10 mouse cellular contexts compared by ENCODE assay signal in genomic region chr7:142278183-142278582, GRCm38 (mm10). TPM values are rescaled to one million over a fixed set of nuclear protein-coding genes. Genes with fewer than 3 reads are reported as not detected.
DNase-seq lines count a peak whose midpoint lies in the region; ATAC-seq and TF ChIP-seq lines count a peak whose summit lies in the region.
"Not testable (repeated sequence)": the region's sequence is repeated elsewhere in the genome, so short reads cannot be mapped to it uniquely, and the experiment has no call there.
"Had no signal": no experiment of that assay in that cellular context is flagged by ENCODE, and none has a peak within 500 bp of the region (broad histone marks: within the 10 kb centered on the region; RNA-seq: fewer than 3 reads in every experiment).

No protein-coding gene starts in this region.

- not testable (repeated sequence) for H3K27ac ChIP-seq in kidney, adult 2 months (ENCODE audit: insufficient read depth, low read depth, low read length); limb, embryonic 11.5 days (replicated peaks; ENCODE audit: low read depth, low read length); spleen, adult 2 months (ENCODE audit: insufficient read depth, low read length)

- peak; percentile 58 for TF ChIP-seq CTCF in kidney, adult 2 months (conservative IDR thresholded peaks at IDR 0.05; ENCODE audit: insufficient read depth, insufficient read length, low read depth, low read length)
- peak; percentile 52; the same call in 1 of the 2 replicates for TF ChIP-seq CTCF in spleen, adult 2 months (IDR thresholded peaks at IDR 0.05; ENCODE audit: extremely low read depth, insufficient read depth, insufficient read length, insufficient replicate concordance)

- not testable (repeated sequence) for H3K27me3 ChIP-seq in kidney, adult 2 months (replicated peaks; ENCODE audit: control insufficient read depth, insufficient read depth, low read length); limb, embryonic 11.5 days (ENCODE audit: control insufficient read depth, insufficient read depth, low read length); spleen, adult 2 months (ENCODE audit: control insufficient read depth, insufficient read depth, low read length)

- 0% methylated on average over 3 of the region's 3 CpGs for WGBS in kidney, adult 2 months
- 0% methylated on average over 3 of the region's 3 CpGs for WGBS in limb, embryonic 11.5 days
- WGBS in spleen, adult 2 months, result 0% methylated on average over 3 of the region's 3 CpGs

- H3K4me3 ChIP-seq in kidney, adult 2 months (ENCODE audit: insufficient read depth, low read depth, low read length); limb, embryonic 11.5 days (ENCODE audit: low read depth, low read length); spleen, adult 2 months (ENCODE audit: extremely low read depth, insufficient read depth, insufficient read length): not testable (repeated sequence)

- not testable (repeated sequence) for H3K9ac ChIP-seq in limb, embryonic 11.5 days (ENCODE audit: low read length)

- not testable (repeated sequence) for H3K4me2 ChIP-seq in limb, embryonic 11.5 days (ENCODE audit: low read depth, severe bottlenecking)

- peak; percentile 60 to 69 for DNase-seq in adrenal gland, adult 18-20 months (ENCODE audit: low spot score in 2 of 2)
- DNase-seq in cerebellum, postnatal 4 days (ENCODE audit: low spot score in 2 of 2), result peak; percentile 46 to 72
- peak; percentile 73 for DNase-seq in gastrocnemius, postnatal 10 days
- peak; percentile 66 for DNase-seq in kidney, adult 2 months
- peak; percentile 76 for DNase-seq in limb, embryonic 11.5 days (ENCODE audit: low spot score)
- DNase-seq in spleen, adult 2 months (ENCODE audit: low read depth in 1 of 2, low spot score in 2 of 2), result peak in 1 of 2 experiments; percentile 51

- not testable (repeated sequence) for H3K36me3 ChIP-seq in kidney, adult 2 months (ENCODE audit: control insufficient read depth, insufficient read depth, low read length); limb, embryonic 11.5 days (ENCODE audit: control insufficient read depth, insufficient read depth, low read length); spleen, adult 2 months (ENCODE audit: control insufficient read depth, insufficient read depth, low read length)

- not testable (repeated sequence) for H3K4me1 ChIP-seq in kidney, adult 2 months (ENCODE audit: control insufficient read depth, insufficient read depth, low read length); limb, embryonic 11.5 days (ENCODE audit: control insufficient read depth, insufficient read depth, low read length); spleen, adult 2 months (ENCODE audit: control insufficient read depth, insufficient read depth, insufficient read length)

- H3K9me3 ChIP-seq in limb, embryonic 11.5 days (ENCODE audit: control insufficient read depth, low read length), result not testable (repeated sequence)

- TF ChIP-seq POLR2A in kidney, adult 2 months (IDR thresholded peaks at IDR 0.05; ENCODE audit: low read depth, low read length); spleen, adult 2 months (IDR thresholded peaks at IDR 0.05; ENCODE audit: low read depth, low read length): not testable (repeated sequence)

- not testable (repeated sequence) for ATAC-seq in limb, embryonic 11.5 days (ENCODE audit: insufficient number of reproducible peaks, low FRiP score, low TSS enrichment, low read depth)
- peak; percentile 74 for ATAC-seq in monocyte, adult 5-6 weeks (replicated peaks; ENCODE audit: insufficient number of reproducible peaks, low FRiP score, low TSS enrichment, poor library complexity, severe bottlenecking)

RNA-seq across cellular contexts. Expression of gene Gm4559, which starts 4.0 kb away (rescaled TPM):
- not detected for total RNA-seq in adrenal gland, adult 18-20 months (2021)
- total RNA-seq in gastrocnemius, postnatal 10 days (2021), result not detected
- polyA plus RNA-seq in kidney, adult 2 months (2012; rRNA removed), result not detected in 2 replicates
- polyA plus RNA-seq in limb, embryonic 11.5 days (2014; fragmentation: Nextera tagmentation; extraction: Ambion mirVana), result not detected in 2 replicates
- not detected in 3 replicates for total RNA-seq in monocyte, adult 5-6 weeks (2017)
- not detected in 2 replicates for polyA plus RNA-seq in spleen, adult 2 months (2012; rRNA removed)
- total RNA-seq: gastrocnemius, adult 8-10 months had no signal
- polyA plus RNA-seq: limb, embryonic 12.5 days; stomach, embryonic 14.5 days had no signal

RNA-seq across cellular contexts. Expression of gene Krtap5-1, which starts 18.7 kb away (rescaled TPM):
- total RNA-seq in adrenal gland, adult 18-20 months (2021), result not detected
- not detected for total RNA-seq in gastrocnemius, postnatal 10 days (2021)
- not detected in 2 replicates for polyA plus RNA-seq in kidney, adult 2 months (2012; rRNA removed)
- not detected in 2 replicates for polyA plus RNA-seq in limb, embryonic 11.5 days (2014; fragmentation: Nextera tagmentation; extraction: Ambion mirVana)
- not detected in 3 replicates for total RNA-seq in monocyte, adult 5-6 weeks (2017)
- not detected in 2 replicates for polyA plus RNA-seq in spleen, adult 2 months (2012; rRNA removed)
- total RNA-seq: gastrocnemius, adult 8-10 months had no signal
- polyA plus RNA-seq: limb, embryonic 12.5 days; stomach, embryonic 14.5 days had no signal

RNA-seq across cellular contexts. Expression of gene Gm2431, which starts 20.0 kb away (rescaled TPM):
- total RNA-seq in adrenal gland, adult 18-20 months (2021), result not detected
- total RNA-seq in gastrocnemius, postnatal 10 days (2021), result not detected
- not detected in 2 replicates for polyA plus RNA-seq in kidney, adult 2 months (2012; rRNA removed)
- polyA plus RNA-seq in limb, embryonic 11.5 days (2014; fragmentation: Nextera tagmentation; extraction: Ambion mirVana), result not detected in 2 replicates
- total RNA-seq in monocyte, adult 5-6 weeks (2017), result not detected in 3 replicates
- not detected in 2 replicates for polyA plus RNA-seq in spleen, adult 2 months (2012; rRNA removed)
- total RNA-seq: gastrocnemius, adult 8-10 months had no signal
- polyA plus RNA-seq: limb, embryonic 12.5 days; stomach, embryonic 14.5 days had no signal

RNA-seq across cellular contexts. Expression of gene Krtap5-4, which starts 25.2 kb away (rescaled TPM):
- not detected for total RNA-seq in adrenal gland, adult 18-20 months (2021)
- not detected for total RNA-seq in gastrocnemius, postnatal 10 days (2021)
- polyA plus RNA-seq in kidney, adult 2 months (2012; rRNA removed), result not detected in 2 replicates
- not detected in 2 replicates for polyA plus RNA-seq in limb, embryonic 11.5 days (2014; fragmentation: Nextera tagmentation; extraction: Ambion mirVana)
- not detected in 3 replicates for total RNA-seq in monocyte, adult 5-6 weeks (2017)
- not detected in 2 replicates for polyA plus RNA-seq in spleen, adult 2 months (2012; rRNA removed)
- total RNA-seq: gastrocnemius, adult 8-10 months had no signal
- polyA plus RNA-seq: limb, embryonic 12.5 days; stomach, embryonic 14.5 days had no signal

RNA-seq across cellular contexts. Expression of gene Gm40460, which starts 37.3 kb away (rescaled TPM):
- not detected for total RNA-seq in adrenal gland, adult 18-20 months (2021)
- total RNA-seq in gastrocnemius, postnatal 10 days (2021), result not detected
- not detected in 2 replicates for polyA plus RNA-seq in kidney, adult 2 months (2012; rRNA removed)
- not detected in 2 replicates for polyA plus RNA-seq in limb, embryonic 11.5 days (2014; fragmentation: Nextera tagmentation; extraction: Ambion mirVana)
- not detected in 3 replicates for total RNA-seq in monocyte, adult 5-6 weeks (2017)
- polyA plus RNA-seq in spleen, adult 2 months (2012; rRNA removed), result not detected in 2 replicates
- total RNA-seq: gastrocnemius, adult 8-10 months had no signal
- polyA plus RNA-seq: limb, embryonic 12.5 days; stomach, embryonic 14.5 days had no signal
